Mouse (Mus musculus) brain, embryonic 14.5 days (tissue): ENCODE results near the gene Dpy30. TPM values are rescaled to one million over a fixed set of nuclear protein-coding genes. Genes with fewer than 3 reads are reported as not detected.
A peak's percentile ranks its signal among the peaks of the same experiment; 100 is the strongest.
"Not testable (repeated sequence)": the region's sequence is repeated elsewhere in the genome, so short reads cannot be mapped to it uniquely, and the experiment has no call there.

ENCODE experiments used
- DNase-seq: peaks from one replicate; pipeline ENCODE4 v3.0.0-alpha.2; 2011; ENCODE audit warnings: low read depth
- CTCF ChIP-seq: fragments of 200-500 bp; IDR thresholded peaks from 2 replicates; pipeline ENCODE4 v1.5.1; 2012; ENCODE audit warnings: inconsistent platforms, mild to moderate bottlenecking, moderate library complexity, borderline replicate concordance; ENCODE audit not compliant: insufficient read depth, insufficient read length; ENCODE audit errors: extremely low read depth
- POLR2A ChIP-seq: fragments of 200-500 bp; IDR thresholded peaks from 2 replicates; pipeline ENCODE4 v1.6.1; 2012; ENCODE audit warnings: mild to moderate bottlenecking, inconsistent platforms, borderline replicate concordance; ENCODE audit not compliant: poor library complexity, insufficient read depth, insufficient read length, severe bottlenecking; ENCODE audit errors: extremely low read depth
- polyA plus RNA-seq: library from polyadenylated mRNA; depleted of rRNA; stranded (reverse); fragments of >200 nt; gene quantifications from 2 replicates; pipeline ENCODE4 v1.2.3, GENCODE M21; 2012

The Dpy30 gene
- polyA plus RNA-seq, 1 experiment: 111 TPM

DNA sequence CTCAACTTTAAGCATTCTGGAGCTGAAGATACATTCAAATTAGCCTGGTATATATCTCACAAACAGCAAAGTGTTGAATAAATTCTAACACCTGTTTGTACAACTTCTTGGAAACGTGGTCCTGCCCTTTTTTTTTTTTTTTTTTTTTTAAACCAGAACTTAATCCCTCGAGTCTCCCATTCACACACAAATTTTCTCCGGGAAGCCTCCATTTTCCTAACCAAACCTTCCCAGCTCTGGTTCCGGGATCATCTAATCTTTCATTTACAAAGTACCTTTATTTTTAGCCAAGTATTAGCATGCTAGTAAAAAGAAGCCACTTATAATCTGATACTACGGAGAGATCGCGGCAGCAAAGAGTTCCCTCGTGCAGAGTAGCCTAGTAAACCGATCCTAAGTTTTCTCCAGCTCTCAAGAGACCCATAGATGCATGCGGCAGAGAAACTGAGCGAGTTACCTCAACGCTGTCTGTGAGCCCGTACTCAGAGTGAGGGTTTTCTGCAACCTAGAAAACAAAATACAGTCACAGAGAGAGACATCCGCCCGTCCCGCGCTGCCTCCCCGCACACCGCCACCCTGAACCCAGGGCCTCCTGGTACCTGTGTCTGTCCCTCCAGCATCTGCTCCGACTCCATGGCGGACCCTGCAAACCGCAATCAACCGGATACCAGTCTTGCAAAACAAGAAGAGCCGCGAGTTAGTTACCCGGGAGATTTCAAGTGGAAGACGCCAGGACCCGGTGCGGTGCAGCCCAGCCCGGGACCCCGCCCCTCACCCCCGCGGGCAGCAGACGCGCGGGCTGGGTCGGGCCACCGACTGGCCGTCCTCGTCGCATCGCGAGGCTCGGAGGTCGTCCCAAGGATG is 8.1 kb downstream of the Dpy30 start:
- DNase-seq: no peak

DNA sequence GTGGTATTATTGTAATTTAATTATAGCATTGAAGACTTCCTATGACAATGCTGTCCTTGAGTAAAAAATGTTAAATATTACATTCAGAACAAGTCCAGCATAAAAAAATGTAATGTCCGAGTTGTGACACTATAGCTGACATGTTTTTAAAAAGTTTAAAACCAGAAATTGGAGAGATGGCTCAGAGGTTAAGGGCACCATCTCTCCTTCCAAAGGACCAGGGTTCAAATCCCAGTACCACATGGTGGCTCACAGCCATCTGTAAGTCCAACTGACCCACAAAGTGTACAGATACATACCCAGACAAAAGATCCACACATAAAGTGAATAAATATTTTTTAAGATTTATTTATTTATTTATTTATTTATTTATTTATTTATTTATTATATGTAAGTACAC is 17.7 kb downstream of the Dpy30 start:
- no peak for DNase-seq
- TF ChIP-seq POLR2A: no peak
- TF ChIP-seq CTCF: no peak

More for the DNA sequence above, 8.1 kb downstream of the Dpy30 start:
- TF ChIP-seq POLR2A: no peak
- no peak for TF ChIP-seq CTCF

DNA sequence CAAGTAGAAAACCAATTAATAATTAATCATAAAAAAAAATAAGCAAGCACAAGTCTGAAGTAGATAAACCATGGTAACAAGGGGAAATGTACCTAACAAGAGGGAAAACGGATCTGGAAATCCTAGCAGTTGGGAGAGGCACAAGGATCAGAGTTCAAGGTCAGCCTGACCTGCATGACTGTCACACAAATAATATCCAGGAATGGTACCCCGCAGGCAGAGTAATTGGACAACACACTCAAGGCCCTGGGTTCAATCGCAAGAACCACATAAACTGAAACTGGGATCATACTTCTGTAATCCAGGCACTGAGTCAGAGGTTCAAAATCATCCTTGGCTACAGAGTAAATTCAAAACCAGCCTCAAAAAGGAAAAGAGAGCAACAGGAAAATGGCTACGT is 18.1 kb downstream of the Dpy30 start:
- DNase-seq: no peak
- TF ChIP-seq POLR2A: no peak
- TF ChIP-seq CTCF: no peak

DNA sequence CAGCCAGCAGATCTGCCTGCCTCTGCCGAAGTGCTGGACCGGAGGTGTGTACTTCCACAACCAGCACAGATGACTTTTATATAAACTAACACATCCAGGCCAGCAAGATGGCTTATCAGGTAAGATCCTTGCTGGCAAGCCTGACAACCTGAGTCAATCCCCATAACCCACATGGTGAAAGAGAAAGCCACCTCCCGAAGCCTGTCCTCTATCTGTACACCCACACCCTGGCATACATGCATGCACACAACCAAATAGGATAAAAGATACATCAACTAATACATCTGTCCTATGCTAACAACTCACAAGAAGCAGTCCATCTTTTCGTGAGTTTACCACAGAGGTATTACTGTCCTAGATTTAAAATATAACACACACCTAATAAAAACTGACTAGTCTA is 19.7 kb downstream of the Dpy30 start:
- TF ChIP-seq CTCF (no peak), POLR2A (no peak)
- DNase-seq: no peak

DNA sequence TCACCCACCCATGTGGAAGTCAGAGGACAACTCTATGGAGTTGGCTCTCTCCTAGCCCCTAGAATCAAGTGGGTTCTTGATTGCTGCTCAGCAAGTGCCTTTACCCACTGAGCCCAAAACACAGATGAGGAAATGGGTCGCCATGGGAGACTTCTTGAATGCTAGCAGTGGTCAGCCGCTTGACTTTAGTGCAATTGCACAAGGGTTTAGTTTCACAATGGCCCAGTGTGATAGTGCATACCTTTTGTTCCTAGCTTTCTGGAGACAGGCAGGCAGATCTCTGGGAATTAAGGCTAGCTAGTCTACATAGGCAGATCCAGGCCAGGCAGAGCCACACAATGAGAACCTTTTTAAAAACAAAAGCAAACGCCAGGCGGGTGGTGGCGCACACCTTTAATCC is 23.7 kb downstream of the Dpy30 start:
- TF ChIP-seq POLR2A: no peak
- DNase-seq: no peak

DNA sequence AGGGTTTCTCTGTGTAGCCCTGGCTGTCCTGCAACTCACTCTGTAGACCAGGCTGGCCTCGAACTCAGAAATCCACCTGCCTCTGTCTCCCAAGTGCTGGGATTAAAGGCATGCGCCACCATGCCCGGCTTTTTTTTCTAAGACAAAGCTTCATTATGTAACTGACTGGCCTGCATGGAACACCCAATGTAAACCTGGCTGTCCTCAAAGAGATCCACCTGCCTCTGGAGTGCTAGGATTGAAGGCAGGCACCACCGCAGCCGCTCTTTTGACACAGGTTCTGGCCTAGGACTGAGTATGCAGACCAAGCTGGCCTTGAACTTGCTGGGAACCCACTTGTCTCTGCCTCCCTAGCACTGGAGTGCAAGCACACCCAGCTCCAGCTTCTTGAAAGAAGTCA is 26.8 kb downstream of the Dpy30 start:
- DNase-seq: not testable (repeated sequence)

DNA sequence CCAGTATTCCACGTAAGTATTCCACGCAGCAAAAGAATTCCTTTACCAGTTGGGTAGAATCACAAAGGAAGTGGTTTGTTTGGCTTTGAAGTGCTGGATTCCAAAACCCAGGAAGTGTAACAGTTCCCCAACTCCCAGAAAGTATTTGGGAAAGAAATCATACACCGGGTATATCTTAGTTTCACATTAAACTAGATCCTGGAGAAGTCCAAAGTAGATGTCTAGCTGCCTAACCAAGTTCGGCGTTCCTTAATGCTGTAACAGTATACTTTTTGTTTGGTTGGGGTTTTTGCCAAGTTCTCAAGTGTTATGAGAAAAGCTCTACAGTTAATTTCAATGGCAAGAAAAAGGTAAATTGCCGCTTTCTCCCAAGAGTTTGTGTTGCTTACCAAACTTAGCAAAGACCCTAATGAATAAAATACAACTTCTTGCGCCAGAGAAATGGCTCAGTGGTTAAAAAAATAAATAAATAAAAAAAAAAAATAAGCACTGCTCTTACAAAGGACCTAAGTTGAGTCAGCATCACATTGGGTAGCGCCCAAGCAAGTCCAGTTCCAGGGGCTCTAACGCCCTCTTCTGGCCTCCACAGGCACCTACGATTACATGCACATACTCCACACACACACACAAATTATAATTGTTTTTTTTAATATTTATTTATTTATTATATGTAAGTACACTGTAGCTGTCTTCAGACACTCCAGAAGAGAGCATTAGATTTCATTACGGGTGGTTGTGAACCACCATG is 27.5 kb downstream of the Dpy30 start:
- no peak for TF ChIP-seq POLR2A
- peak; percentile 23; the same call in 1 of the 2 replicates for TF ChIP-seq CTCF
- peak; percentile 49 for DNase-seq

DNA sequence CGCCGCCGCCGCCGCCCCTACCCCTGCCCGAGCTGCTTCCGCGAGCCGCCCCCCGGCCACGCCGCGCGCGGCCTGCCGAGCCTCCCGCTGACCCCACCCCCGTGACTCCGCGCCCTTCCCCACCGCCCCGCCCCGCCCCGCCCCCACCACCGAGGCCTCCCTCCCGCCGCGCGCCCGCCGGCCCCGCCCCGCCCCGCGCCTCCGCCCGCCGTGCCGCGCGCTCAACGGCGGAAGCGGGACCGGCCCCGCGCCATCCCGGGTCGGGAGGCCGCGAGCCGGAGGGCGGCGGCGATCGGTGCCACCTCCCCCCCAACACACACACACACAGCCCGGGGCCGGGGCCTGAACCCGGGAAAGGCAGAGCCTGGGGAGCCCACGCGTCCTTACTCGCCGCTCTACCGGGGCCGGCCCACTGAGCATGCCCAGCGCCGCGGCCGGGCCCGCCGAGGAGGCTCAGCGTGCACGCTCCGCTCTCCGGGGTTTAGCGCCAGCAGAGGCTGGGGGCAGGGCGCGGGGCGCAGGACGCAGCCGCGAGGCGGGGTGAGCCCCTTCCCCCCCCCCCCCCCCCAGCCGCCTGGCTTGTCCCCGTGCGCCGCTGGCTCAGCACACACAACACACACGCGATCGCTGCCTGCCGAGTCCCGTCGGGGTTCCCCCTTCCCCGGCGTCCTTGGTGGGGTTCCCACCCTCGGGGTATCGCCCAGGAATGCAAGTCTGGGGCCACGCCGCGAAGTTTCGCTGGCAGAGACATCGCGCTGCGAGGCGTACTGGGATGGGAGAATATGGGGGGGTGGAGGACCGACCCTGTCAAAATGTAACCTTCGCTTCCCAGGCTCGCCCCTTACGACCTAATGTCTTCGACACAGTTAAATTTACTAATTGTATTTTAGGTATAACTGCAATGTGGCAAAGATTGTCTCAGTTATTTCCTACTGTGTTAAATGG is 28.4 kb downstream of the Dpy30 start, which contains the start of gene Memo1:
Memo1 (minus strand) TSS at position 496 of the 945 bp plus-strand sequence.
- TF ChIP-seq CTCF: no peak
- TF ChIP-seq POLR2A: peak; percentile 78
- peak; percentile 93 for DNase-seq

DNA sequence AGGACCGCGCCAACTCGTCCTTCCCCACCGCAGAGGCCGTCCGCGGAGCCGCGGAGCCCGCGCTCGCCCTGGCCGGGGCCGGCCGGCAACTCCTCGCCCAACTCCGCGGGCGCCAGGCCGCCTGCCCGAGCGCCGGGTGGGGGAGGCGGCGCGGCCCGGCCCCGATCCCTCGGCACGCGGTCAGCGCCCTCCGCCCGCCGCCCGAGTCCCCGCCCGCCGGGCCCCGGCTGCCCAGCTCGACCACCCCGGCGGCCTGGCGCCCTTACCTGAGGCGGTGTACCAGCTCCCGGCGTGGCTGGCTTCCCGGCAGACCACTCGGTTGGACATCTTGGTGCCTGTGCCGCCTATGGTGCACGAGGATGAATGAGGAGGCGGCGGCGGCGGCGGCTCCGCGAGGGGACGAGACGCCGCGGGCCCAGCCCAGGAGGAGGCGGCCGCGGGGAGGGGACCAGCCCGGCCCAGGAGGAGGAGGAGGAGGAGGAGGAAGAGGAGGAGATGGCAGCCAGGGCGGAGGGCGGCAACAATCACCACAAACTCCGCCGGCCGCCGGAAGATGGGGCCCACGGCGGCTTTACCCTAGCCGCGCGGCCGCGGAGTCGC is 29.2 kb downstream of the Dpy30 start:
- TF ChIP-seq POLR2A (peak; percentile 14; the same call in 1 of the 2 replicates), CTCF (no peak)

DNA sequence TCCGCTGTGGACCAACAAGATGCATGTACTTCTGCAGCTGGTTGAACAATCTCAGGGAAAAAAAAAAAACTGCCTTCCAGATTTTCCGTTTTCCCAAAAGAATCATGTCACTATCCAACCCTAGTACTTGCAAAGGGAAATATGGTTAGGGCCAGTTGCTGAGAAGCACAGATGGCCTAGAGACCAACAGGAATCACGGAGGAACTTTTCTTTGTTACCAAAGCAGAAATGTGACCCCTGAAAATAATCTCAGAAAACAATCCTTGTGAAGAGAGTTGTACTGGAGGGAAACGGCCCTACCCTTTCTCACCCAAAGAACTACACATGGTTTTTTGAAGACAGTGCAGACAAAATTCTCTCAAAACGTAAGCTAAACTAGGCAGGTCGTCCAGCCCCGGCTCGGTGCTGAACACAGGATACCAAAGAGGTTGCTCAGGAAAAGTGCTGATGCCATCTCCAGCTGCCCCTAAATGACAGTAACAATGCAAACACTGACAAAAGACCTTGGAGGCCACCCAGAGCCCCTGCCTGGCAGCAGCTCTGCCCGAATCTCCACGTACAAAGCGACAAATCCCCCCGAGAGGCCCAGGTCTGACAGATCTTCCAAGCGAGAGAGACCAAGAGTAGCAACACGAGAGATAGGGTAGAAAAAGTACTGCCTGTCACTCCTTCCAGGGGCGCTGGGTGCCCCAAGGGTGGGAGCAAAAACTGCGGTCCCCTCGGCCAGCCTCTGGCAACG is 29.9 kb downstream of the Dpy30 start:
- TF ChIP-seq CTCF (no peak), POLR2A (no peak)
- peak; percentile 68 for DNase-seq

More for the DNA sequence above, 29.2 kb downstream of the Dpy30 start:
- DNase-seq: peak; percentile 79
